Mouse (Mus musculus) liver, postnatal 0 days (tissue): ENCODE measurements at regions not wholly inside any gene's neighbourhood (a gene's known extent, or its start where the extent isn't known, plus 50 kb on each side); places are given as distances from the start of the nearest gene placed in this dataset.

ENCODE experiments used
- ATAC-seq: fragments of 200-750 bp; cut with Nextera tagmentation; 2 replicates; pipeline ENCODE4 v1.8.0; 2017; ENCODE audit warnings: mild to moderate bottlenecking, moderate library complexity
- DNase-seq: peaks from one replicate; pipeline ENCODE4 v3.0.0-alpha.2; 2016
- H3K27ac ChIP-seq: fragments of 300-500 bp; sonication (generic); 2 replicates; pipeline ENCODE4 v1.5.1; 2014; ENCODE audit warnings: antibody characterized with exemption, moderate library complexity, mild to moderate bottlenecking, low read depth
- H3K27me3 ChIP-seq: fragments of 300-500 bp; sonication (generic); 2 replicates; pipeline ENCODE4 v1.6.1; 2014; ENCODE audit warnings: low read length, control low read depth, mixed read lengths; ENCODE audit not compliant: insufficient read depth
- H3K36me3 ChIP-seq: fragments of 300-500 bp; sonication (generic); replicated peaks from 2 replicates; pipeline ENCODE4 v1.6.1; 2014; ENCODE audit warnings: mild to moderate bottlenecking, control low read depth, low read length, moderate library complexity, mixed read lengths; ENCODE audit not compliant: insufficient read depth
- H3K4me1 ChIP-seq: fragments of 300-500 bp; sonication (generic); 2 replicates; pipeline ENCODE4 v1.6.1; 2014; ENCODE audit warnings: antibody characterized with exemption, mild to moderate bottlenecking, control low read depth; ENCODE audit not compliant: insufficient read depth
- H3K4me2 ChIP-seq: fragments of 300-500 bp; sonication (generic); 2 replicates; pipeline ENCODE4 v1.6.1; 2014; ENCODE audit warnings: low read depth, mild to moderate bottlenecking, low read length, moderate library complexity, mixed read lengths
- H3K4me3 ChIP-seq: fragments of 300-500 bp; sonication (generic); 2 replicates; pipeline ENCODE4 v1.5.1; 2014; ENCODE audit warnings: low read depth, low read length
- H3K9ac ChIP-seq: fragments of 300-500 bp; sonication (generic); replicated peaks from 2 replicates; pipeline ENCODE4 v1.6.1; 2014; ENCODE audit warnings: mild to moderate bottlenecking, moderate library complexity
- H3K9me3 ChIP-seq: fragments of 300-500 bp; sonication (generic); 2 replicates; pipeline ENCODE4 v1.6.1; 2016; ENCODE audit warnings: mild to moderate bottlenecking, control low read depth, low read length, mixed read lengths
- CTCF ChIP-seq: sonication (generic); IDR thresholded peaks from 2 replicates; pipeline ENCODE4 v1.5.1; 2016; ENCODE audit warnings: antibody characterized with exemption, low read depth
- EP300 ChIP-seq: IDR thresholded peaks from 2 replicates; pipeline ENCODE4 v1.6.1; 2016; ENCODE audit warnings: antibody characterized with exemption, low read depth, mild to moderate bottlenecking
- WGBS: fragments of 180-500 bp; shearing (Covaris S2); extraction: QIAGEN DNeasy Blood & Tissue Kit; methylation state at CpG from one replicate; pipeline ENCODE4 v1.1.7; 2014; ENCODE audit not compliant: insufficient replicate concordance; 5-methylcytosine and 5-hydroxymethylcytosine counted together

DNA sequence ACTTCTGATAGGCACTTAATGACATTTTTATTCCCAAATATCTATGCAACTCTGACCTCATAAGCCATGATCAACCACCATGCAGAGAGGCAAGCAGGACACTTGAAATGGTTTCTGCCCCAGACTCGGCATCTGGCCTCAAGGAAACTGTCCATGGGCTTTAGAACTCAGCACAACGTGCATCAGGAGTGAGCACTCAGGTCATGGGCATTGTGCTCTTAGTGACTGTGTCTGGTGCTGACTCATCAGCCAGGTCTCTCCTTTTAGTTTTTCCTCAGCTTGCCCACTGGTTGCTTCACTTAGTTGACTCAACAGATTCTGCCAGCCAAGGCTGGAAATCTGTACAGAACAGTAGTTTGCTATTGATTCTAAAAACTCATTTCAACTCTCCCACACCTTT lies 251.1 kb downstream of the Rwdd3 start:
- DNase-seq: no peak
- Histone ChIP-seq H3K9me3 (no peaks in the 10 kb centered on the region), H3K4me3 (no peak overlapping the region), H3K27me3 (no peaks in the 10 kb centered on the region), H3K9ac (no peak overlapping the region), H3K4me1 (no peaks in the 10 kb centered on the region), H3K4me2 (no peak overlapping the region), H3K27ac (no peak overlapping the region), H3K36me3 (no peaks in the 10 kb centered on the region)
- ATAC-seq: no peak
- TF ChIP-seq CTCF (no peak), EP300 (no peak)
- 54% methylated on average over 2 of the region's 2 CpGs for WGBS

DNA sequence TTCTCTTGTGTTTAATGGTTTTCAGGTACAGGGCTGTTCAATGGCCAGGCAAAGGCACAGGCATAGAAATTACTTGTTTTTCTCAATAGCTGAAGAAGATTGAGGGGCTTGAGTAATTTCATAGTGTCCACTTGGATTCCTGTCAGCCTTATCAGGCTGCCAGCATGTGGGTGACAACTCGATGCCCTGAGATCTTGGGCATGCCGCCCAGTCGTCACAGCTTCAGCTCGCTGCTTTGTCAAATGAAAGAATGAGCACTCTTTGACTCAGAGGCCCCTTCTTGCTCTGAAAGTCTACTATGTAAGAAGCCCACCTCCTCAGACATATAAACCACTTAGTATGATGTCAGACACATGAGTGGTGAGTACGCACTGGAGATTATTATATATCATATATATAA lies 272.6 kb downstream of the Rwdd3 start:
- TF ChIP-seq EP300 (no peak), CTCF (no peak)
- 78% methylated on average over 5 of the region's 5 CpGs for WGBS

DNA sequence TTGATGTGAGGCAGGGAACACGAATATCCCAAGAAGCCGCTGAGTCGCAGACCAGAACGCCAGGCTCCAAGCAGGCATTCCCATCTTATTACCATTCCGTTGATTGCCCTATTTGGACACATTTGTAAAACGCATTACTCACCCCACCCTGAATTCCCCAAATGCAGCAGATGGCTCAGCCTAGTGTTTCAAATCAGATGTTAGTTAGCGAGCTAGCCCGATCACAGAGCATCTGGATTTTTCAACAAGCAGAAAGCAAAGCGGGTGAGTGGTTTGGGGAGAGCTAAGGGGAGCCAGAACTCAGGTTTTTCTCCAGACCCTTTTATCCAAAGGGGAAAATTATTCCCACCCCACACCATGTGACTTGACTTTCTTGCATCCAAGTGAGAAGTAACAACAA lies 273.2 kb downstream of the Rwdd3 start:
- Histone ChIP-seq H3K9me3 (no peaks in the 10 kb centered on the region), H3K9ac (no peak overlapping the region), H3K27ac (no peak overlapping the region), H3K27me3 (no peaks in the 10 kb centered on the region), H3K4me1 (no peaks in the 10 kb centered on the region), H3K36me3 (no peaks in the 10 kb centered on the region), H3K4me2 (no peak overlapping the region), H3K4me3 (no peak overlapping the region)
- 81% methylated on average over 9 of the region's 9 CpGs for WGBS
- no peak for TF ChIP-seq CTCF
- TF ChIP-seq EP300: no peak
- ATAC-seq: no peak
- DNase-seq: no peak

More for the DNA sequence above, 272.6 kb downstream of the Rwdd3 start:
- no peak for DNase-seq
- H3K9me3 ChIP-seq: no peaks in the 10 kb centered on the region
- H3K36me3 ChIP-seq: no peaks in the 10 kb centered on the region
- no peaks in the 10 kb centered on the region for H3K27me3 ChIP-seq
- H3K4me1 ChIP-seq: no peaks in the 10 kb centered on the region
- H3K4me2 ChIP-seq: no peak overlapping the region
- no peak overlapping the region for H3K4me3 ChIP-seq
- ATAC-seq: no peak
- no peak overlapping the region for H3K27ac ChIP-seq
- H3K9ac ChIP-seq: no peak overlapping the region

DNA sequence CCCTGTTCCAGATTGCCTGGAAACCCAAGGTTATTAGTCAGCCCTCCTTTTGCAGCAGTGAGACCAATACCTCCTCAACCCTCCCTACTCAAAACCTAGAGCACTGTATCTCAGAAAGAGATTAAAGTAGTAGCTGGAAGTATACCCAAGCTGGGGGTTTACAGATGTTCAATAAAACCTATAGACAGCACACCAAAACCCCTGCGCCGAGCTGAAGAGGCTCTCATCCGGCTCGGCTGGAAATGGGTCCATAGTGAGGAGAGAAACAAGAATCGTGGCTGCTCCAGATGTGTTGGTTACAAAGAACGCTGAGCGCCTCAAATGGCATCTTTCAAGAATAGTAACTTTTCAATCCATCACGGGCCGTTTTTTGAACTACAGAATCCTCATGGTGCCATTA lies 273.7 kb downstream of the Rwdd3 start:
- Histone ChIP-seq H3K4me2 (no peak overlapping the region), H3K36me3 (no peaks in the 10 kb centered on the region), H3K9me3 (no peaks in the 10 kb centered on the region), H3K4me3 (no peak overlapping the region), H3K27ac (no peak overlapping the region), H3K9ac (no peak overlapping the region), H3K4me1 (no peaks in the 10 kb centered on the region), H3K27me3 (no peaks in the 10 kb centered on the region)
- no peak for DNase-seq
- TF ChIP-seq CTCF (no peak), EP300 (no peak)
- ATAC-seq: no peak
- WGBS: 82% methylated on average over 9 of the region's 9 CpGs

DNA sequence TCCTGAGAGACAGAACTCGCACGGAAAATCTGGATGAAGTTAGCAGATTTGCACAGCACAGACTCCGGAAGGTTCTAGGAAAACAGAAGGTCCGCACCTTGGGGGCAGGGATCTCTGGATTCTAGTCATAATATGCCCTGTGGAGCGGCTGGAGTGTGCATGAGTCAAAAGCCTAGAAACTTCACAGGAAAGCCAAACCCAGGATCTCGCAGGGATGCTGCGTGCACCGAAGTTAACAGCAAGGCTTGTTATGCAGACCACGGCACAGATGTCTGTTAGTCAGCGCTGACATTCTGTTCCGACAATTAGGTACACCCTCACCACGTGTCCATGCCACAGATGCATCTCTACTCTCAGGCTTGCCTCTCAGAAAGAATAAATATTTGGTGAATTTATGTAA lies 274.3 kb downstream of the Rwdd3 start:
- Histone ChIP-seq H3K4me3 (no peak overlapping the region), H3K27ac (no peak overlapping the region), H3K9ac (no peak overlapping the region), H3K4me2 (no peak overlapping the region), H3K27me3 (no peaks in the 10 kb centered on the region), H3K9me3 (no peaks in the 10 kb centered on the region), H3K4me1 (no peaks in the 10 kb centered on the region), H3K36me3 (no peaks in the 10 kb centered on the region)
- TF ChIP-seq EP300 (no peak), CTCF (no peak)
- 83% methylated on average over 12 of the region's 12 CpGs for WGBS
- ATAC-seq (no peak), DNase-seq (no peak)

DNA sequence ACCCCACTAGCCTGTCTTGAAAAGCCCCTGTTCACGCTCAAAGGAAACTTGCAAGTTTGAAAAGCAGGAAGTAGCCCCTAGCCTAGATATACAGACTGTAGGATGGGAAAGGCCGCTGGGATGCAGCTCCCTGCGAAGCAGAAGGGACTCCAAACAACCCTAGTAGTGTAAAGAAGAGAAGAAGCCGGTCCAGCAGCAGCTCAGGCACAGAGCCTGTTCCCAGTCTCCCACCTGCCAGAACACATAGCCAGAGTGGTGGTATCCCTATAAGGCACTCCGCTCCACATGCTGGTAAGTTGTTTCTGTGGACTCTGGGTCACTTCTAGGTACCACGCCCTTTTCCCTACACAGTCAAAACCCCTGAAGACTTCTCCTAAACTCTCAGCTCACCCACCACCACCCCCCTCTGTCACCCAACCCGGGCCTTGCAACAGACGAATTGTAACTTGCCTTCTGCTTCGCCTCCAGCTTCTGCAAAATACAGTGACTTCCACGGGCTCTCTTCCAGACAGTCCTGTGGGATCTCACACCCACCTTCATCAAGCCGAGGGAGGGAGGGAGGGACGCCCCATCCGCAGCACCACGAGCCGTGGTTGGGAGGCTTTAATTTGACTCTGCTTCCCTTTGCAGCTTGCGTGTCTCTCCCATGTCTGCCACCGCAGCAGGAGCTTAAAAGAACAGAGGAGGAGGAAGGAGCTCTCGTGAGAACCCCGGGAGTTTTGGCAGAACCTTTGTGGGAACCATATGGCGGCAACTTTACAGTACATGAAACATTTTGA lies 285.2 kb downstream of the Rwdd3 start:
- H3K4me3 ChIP-seq: no peak overlapping the region
- no peak overlapping the region for H3K9ac ChIP-seq
- no peak for ATAC-seq
- DNase-seq: no peak
- no peak overlapping the region for H3K4me2 ChIP-seq
- no peaks in the 10 kb centered on the region for H3K4me1 ChIP-seq
- H3K36me3 ChIP-seq: no peaks in the 10 kb centered on the region
- H3K27ac ChIP-seq: no peak overlapping the region
- no peaks in the 10 kb centered on the region for H3K9me3 ChIP-seq
- 57% methylated on average over 20 of the region's 20 CpGs for WGBS
- H3K27me3 ChIP-seq: no peaks in the 10 kb centered on the region
- TF ChIP-seq CTCF (no peak), EP300 (no peak)

DNA sequence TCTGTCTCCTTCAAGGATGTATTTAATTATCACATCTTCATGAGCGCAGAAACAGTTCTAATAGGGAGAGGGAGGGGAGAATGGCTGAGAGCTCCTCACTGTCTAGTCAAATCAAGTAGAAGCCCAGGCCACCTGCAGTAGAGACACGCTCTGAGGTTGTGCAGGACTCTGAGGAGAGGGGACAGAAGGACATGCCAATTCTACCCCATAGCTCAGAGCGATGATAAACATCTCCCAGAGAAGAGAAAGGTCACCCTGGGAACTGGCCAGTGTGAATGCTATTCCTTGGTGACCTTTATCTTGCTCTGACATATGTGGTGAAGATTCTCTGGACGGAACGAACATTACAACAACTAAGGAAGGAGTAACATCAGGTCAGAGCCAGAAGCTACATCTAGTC lies 286.1 kb downstream of the Rwdd3 start:
- TF ChIP-seq EP300: no peak
- TF ChIP-seq CTCF: no peak
- Histone ChIP-seq H3K4me1 (no peaks in the 10 kb centered on the region), H3K27me3 (no peaks in the 10 kb centered on the region), H3K27ac (no peak overlapping the region), H3K4me2 (no peak overlapping the region), H3K9me3 (no peaks in the 10 kb centered on the region), H3K36me3 (no peaks in the 10 kb centered on the region), H3K4me3 (no peak overlapping the region), H3K9ac (no peak overlapping the region)
- ATAC-seq: no peak
- no peak for DNase-seq
- 75% methylated on average over 5 of the region's 5 CpGs for WGBS
